Mouse (Mus musculus): ENCODE data around the gene Dleu7.

DNA sequence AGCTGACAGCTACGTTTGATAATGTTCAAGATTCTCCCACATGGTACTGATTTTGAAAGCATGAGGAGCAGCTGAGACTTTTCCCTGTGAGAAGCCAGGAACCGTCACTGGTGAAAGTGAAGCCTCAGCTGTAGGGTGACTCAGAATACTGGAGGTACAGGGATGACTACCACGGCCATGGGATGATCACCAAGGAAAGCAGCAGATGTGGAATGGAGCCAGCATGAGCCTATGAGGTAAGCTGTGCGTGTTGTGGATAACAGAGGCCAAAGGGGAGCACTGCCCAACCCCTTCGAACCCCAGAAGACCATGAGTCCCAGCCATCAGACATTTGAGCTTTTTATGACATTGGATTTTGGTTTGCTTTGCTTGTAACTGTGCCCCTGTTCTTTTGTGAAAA, 36.8 kb downstream of the Dleu7 start:
- TF ChIP-seq CTCF (IDR thresholded peaks at IDR 0.05; ENCODE audit: low read depth), result no peak
- no peak for TF ChIP-seq EP300 (optimal IDR thresholded peaks at IDR 0.05)

Measured in stomach, postnatal 0 days (tissue).